Mouse (Mus musculus): ENCODE measurements at regions not wholly inside any gene's neighbourhood (a gene's known extent, or its start where the extent isn't known, plus 50 kb on each side); places are given as distances from the start of the nearest gene placed in this dataset.
A peak's percentile ranks its signal among the peaks of the same experiment; 100 is the strongest.

DNA sequence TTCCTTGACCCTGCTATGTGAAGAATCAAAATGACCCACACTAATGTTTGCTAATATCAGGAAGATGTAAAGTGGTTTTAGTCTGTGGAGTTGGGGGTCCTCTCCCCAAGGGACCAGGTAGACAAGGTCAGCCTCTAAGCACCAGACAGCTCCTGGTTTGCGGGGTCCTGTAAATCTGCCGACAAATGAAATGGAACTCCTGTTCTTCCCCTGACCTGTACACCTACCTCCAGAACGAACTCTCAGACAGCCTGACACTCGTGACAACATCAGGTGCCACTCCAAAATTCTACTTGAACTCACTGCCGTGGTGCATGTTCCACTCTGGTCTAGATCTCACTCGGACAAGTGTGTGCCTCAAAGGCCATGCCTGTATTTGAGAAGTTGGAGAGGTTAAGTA is 121.8 kb upstream of the Cdkn3 start:
- peak; percentile 66 for DNase-seq

DNA sequence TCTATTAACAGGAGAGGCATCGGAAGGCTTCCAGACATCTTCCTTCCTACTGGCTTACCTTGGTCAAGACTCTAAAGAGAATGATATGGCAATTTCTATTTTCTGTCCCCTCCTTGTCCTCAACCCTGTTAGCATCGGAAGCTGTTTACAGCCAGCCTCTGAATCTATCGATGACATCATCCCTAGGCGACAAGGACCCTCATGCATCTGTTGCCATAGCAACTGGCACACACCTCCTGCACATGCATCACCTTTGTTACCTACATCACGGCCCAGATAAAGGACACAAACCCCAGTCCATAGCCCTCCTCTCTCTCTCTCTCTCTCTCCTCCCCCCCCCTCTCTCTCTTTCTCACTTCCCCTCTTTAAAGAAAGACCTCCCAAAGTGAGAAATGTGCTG is 123.1 kb upstream of the Cdkn3 start:
- DNase-seq, result peak; percentile 57

GRCm38 (mm10) chr14:46636364-46636763 is 124.0 kb upstream of the Cdkn3 start:
- DNase-seq, result peak; percentile 97

GRCm38 (mm10) chr14:46635322-46635721 is 125.0 kb upstream of the Cdkn3 start:
- peak; percentile 96 for DNase-seq

DNA sequence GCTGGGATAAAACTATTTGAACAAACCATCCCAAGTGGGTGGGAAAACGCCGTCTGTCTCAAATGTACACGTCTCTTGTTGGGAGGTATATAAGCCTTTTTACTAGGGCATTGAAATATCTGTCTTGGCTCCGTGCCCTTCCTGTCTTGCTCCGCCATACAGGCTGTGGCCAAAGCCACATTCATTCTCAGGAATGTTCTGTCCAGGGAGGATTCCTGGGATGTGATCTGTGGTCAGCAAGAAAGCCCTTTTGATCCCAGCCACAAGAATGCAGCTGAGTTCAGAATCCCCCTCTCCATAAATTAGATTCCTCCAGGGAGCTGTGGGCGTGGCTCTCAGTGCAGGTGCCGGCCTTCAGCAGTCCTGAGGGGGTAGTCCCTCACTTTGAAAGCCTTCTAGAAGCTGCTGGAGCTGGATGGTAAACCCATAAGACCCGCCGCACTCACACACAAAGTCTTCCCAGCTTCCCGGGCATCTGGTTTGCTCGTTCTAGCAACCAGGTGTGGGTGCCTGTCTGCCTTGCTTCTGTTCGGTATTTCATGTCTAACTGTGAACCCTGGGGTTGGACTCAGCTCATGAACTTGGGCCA is 125.6 kb upstream of the Cdkn3 start:
- no peak for DNase-seq

- peak; percentile 88 for DNase-seq
Measured at GRCm38 (mm10) chr14:46634251-46634650, 126.1 kb upstream of the Cdkn3 start.

- DNase-seq, result peak; percentile 55
Measured at GRCm38 (mm10) chr14:46627690-46628089, 132.7 kb upstream of the Cdkn3 start.

DNA sequence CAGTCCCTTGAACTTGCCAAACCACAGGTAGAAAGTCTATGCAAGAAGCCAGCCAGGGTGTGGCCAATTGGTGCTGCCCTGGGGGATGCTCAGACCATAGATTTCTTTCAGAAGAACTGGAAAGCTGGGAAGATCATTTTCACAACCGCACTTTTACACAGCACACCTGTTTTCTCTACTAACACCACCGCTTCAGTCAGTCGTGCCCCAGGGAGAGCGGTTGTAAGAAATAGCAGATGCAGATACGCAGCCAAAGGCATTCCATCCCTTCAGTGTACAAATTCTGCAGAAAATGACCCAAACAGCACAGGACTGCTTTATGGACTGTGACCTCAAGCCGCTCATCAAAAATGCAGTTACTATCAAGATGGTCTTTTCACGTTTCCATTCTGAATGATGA is 134.6 kb upstream of the Cdkn3 start:
- DNase-seq, result peak; percentile 54

GRCm38 (mm10) chr14:46623645-46624044 is 136.7 kb upstream of the Cdkn3 start:
- no peak for DNase-seq

GRCm38 (mm10) chr14:46616030-46616429 is 144.3 kb upstream of the Cdkn3 start:
- peak; percentile 33 for DNase-seq

GRCm38 (mm10) chr14:46614936-46615335 is 145.4 kb upstream of the Cdkn3 start:
- DNase-seq, result peak; percentile 70

DNA sequence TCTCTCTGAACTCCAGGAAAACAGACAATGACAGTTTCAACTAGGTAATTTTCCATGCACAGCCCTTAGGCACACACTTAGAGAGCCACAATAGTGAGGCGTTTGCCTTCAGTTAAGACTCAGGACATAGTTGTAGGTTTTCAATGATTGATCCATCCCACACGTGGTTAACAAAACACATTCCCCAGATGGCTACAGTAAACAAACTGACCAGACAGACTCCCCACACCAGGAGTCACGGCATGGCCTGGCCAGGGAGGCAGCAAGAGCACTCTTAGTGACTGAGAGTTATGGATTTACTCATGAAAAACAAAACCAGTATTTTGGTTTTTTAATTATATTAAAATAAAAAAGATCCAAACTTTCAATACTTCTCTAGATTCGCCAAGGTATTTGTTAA is 146.6 kb upstream of the Cdkn3 start:
- peak; percentile 40 for DNase-seq

DNA sequence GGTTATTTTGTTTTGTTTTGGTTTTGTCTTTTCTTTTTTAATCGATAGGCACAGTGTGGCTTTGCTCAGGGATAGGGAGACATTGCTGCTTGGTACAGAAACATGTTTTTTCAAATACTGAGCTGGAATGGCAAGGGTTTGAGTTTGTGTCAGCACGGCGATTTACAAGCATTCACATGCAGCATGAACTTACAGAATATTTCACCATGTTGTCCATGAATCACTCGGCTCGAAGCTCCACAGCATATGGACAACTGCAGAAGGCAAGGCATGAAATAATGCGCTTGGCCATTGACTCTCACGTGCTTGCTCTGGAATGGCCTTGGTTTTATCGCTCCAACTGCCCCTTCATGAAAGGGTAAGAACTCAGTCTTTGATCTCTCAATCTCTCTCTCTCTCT is 147.1 kb upstream of the Cdkn3 start:
- peak; percentile 57 for DNase-seq

DNA sequence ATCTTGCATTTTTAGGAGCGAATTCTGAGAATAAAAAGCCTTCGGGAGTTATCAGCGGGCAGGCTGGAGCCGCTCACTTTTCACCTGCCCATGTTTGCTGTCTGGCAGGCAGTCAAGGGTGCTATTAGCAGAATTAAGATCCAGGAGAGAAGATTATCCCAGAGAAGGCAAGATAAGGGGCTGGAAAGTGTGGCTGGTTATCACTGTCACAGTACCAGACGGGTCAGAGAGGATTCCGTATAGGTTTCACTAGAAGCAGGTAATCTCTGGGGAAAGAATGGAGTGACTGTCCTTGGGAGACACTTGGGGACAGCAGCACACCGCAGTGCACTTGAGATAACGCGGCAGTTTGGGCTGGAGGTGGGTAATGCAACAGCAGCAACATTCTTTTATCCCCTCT is 147.8 kb upstream of the Cdkn3 start:
- peak; percentile 57 for DNase-seq

GRCm38 (mm10) chr14:46610926-46611325 is 149.4 kb upstream of the Cdkn3 start:
- DNase-seq, result no peak

DNA sequence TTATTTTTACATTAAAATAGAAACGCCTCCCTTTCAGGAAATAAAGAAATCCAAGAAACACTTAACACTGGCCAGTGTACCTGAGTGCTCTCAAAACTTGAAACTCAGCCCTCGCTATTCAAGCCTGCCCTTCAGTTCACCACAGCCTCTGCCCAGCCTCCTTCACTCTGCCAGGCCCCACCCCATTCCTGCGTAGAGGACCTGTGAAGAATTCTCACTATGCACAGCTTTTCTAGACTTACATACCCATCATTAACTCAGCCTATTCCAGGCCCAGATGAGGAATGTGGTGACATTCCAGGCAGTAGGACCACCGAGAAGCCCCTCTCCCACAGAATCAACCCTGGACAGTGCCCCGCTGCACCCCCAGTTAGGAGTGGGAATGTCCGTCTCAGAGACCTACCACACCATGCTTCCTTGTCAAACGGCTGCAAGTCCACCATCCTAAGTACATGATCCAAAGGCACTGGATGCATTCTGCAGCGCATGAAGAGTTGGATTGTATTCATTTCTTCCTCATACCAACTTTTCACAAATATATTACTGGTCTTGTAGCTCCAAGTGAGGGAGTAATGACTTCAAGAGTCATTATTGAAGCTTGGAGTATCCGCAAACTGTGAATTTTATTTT is 150.0 kb upstream of the Cdkn3 start:
- DNase-seq, result peak; percentile 40

GRCm38 (mm10) chr14:46606694-46607093 is 153.6 kb upstream of the Cdkn3 start:
- DNase-seq, result no peak

- DNase-seq, result peak; percentile 48
Measured at GRCm38 (mm10) chr14:46606037-46606436, 154.3 kb upstream of the Cdkn3 start.

GRCm38 (mm10) chr14:46604886-46605531 is 155.3 kb upstream of the Cdkn3 start:
- peak; percentile 88 for DNase-seq

GRCm38 (mm10) chr14:46604156-46604885 is 156.0 kb upstream of the Cdkn3 start:
- DNase-seq, result peak; percentile 73

DNA sequence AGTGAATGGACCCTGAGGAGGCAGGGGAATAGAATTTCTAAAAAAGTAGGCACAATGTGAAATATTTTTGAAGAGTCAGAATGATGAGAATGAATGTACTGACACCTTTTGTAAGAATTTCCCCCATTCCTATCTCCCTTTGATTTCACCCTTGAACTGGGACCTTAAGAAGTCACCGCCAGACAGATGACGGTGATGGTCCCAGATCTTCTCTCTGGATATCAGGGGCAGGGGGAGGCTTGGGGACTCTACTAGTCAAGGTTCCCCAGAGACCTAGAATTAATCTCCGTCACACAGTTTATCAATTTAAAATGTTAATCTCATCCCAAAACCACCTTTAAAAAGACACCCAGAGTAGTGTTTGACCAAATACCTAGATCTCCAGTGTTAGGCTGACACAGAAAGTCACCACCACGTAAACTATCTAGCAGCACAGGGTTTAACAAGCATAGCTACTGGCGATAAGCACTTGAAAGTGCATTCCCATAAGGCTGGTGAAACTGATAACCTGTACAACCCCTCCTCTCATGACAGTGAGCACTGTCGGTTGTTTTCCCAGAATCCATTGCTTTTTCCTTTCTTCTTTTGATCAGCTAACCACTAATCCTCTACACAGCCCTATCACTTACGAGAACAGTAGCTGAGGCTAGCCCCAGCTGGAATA is 163.5 kb upstream of the Cdkn3 start:
- DNase-seq, result peak; percentile 21

DNA sequence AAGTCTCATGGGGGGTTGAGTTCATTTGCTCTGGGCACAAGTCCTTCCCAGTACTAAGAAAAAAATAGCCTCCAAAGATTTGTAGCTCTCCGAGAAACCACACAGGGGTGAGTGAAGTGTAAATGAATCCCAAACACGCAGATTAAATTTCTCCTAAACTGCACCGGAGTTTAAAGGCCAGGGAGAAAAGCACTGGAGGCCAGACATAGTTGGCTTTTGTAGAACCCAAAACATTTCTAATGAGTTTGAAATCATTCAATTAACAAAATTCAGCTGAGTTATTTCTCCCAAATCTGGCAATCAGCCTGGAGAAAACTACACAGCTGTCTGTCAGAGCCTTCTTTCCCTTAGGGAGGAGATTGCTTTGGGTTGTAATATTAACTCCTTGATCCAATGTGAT is 166.2 kb upstream of the Cdkn3 start:
- DNase-seq, result peak; percentile 82

- DNase-seq, result no peak
Measured at GRCm38 (mm10) chr14:46591753-46592359, 168.5 kb upstream of the Cdkn3 start.
